26 mouse cellular contexts compared by ENCODE assay signal in the genomic region with DNA sequence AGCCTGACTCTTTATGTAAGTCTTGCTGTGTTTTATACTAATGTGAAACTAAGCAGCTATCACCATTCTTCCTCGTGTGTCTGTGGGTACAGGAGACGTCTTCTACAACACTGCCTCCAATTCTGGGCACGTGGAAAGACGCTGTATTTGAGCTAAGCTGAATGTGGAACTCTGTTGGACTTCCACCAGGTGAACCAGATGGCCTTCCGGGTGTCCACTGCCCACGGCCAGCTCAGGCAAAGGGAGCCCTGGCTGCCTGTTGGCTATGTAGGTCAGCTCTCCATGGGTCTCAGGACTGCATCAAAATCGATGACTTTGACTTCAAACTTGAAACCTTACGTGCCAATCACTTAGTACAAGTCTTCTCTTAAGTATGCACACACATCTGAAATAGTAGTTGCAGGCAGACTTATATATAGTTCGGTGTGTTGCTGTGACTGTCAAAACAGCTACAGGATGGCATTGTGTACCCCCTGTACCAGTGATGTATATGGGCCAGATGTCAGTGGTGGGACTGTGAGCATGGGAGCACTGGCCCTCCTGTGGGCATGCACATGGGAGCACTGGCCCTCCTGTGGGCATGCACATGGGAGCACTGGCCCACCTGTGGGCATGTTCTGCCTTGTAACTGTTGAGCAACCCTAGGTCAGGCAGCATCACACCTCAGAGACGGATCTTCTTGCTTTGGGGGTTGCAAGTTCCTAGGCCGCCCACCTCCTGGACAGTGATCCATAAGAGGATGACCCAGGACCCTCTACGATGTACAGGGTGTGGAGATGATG. TPM values are rescaled to one million over a fixed set of nuclear protein-coding genes. Genes with fewer than 3 reads are reported as not detected.
DNase-seq lines count a peak whose midpoint lies in the region; ATAC-seq and TF ChIP-seq lines count a peak whose summit lies in the region.
"Had no signal": no experiment of that assay in that cellular context is flagged by ENCODE, and none has a peak within 500 bp of the region (broad histone marks: within the 10 kb centered on the region; RNA-seq: fewer than 3 reads in every experiment).

No protein-coding gene starts in this region.

- 83% methylated on average over 12 of the region's 12 CpGs for WGBS in hindbrain, postnatal 0 days

- no peaks in the 10 kb centered on the region for H3K36me3 ChIP-seq in hindbrain, postnatal 0 days (ENCODE audit: insufficient read depth, low read length)
- H3K36me3 ChIP-seq: heart, embryonic 13.5 days; liver, embryonic 12.5 days had no signal

- H3K9ac ChIP-seq in hindbrain, postnatal 0 days (replicated peaks; ENCODE audit: low read length): no peak overlapping the region
- H3K9ac ChIP-seq: heart, embryonic 13.5 days; hindbrain, embryonic 14.5 days; liver, embryonic 12.5 days; liver, postnatal 0 days had no signal

- TF ChIP-seq CTCF in hindbrain, postnatal 0 days (IDR thresholded peaks at IDR 0.05; ENCODE audit: low read depth): no peak

- no peaks in the 10 kb centered on the region for H3K4me1 ChIP-seq in hindbrain, postnatal 0 days (ENCODE audit: insufficient read depth, low read length)

- H3K4me3 ChIP-seq in hindbrain, postnatal 0 days (ENCODE audit: low read length): no peak overlapping the region
- H3K4me3 ChIP-seq: forebrain, embryonic 13.5 days; heart, embryonic 13.5 days; liver, embryonic 12.5 days had no signal

- H3K27ac ChIP-seq in hindbrain, postnatal 0 days: no peak overlapping the region
- H3K27ac ChIP-seq: forebrain, embryonic 13.5 days; heart, embryonic 13.5 days; hindbrain, embryonic 14.5 days; liver, embryonic 12.5 days had no signal

- peak; percentile 75 for ATAC-seq in cerebellum, adult (ENCODE audit: insufficient number of reproducible peaks, low FRiP score, low TSS enrichment)
- ATAC-seq in hindbrain, postnatal 0 days: no peak
- ATAC-seq: forebrain, embryonic 13.5 days; inflammation-experienced regulatory T-cells, adult 6 months; liver, embryonic 12.5 days; liver, postnatal 0 days had no signal

- no peak for DNase-seq in cerebellum, postnatal 4 days (ENCODE audit: low spot score in 2 of 2)
- DNase-seq in cerebellum, adult 11 months: peak; percentile 82
- peak; percentile 92 for DNase-seq in cerebellum, adult 9-10 months
- DNase-seq in cerebellum, postnatal 36 days: peak; percentile 86 to 88
- no peak for DNase-seq in MN1 (ENCODE audit: low spot score)
- no peak for DNase-seq in hindbrain, postnatal 0 days (ENCODE audit: low spot score)
- DNase-seq: adrenal gland, postnatal 25 days; embryo, embryonic 11 days; gastrocnemius, postnatal 10 days; heart, postnatal 10 days; kidney, adult 18-20 months; kidney, postnatal 4 days; left cerebral cortex, postnatal 4 days; liver, postnatal 0 days; lung, postnatal 4 days; midbrain, embryonic 14.5 days; retina, postnatal 1 day; right cerebral cortex, postnatal 14 days; thymus, postnatal 14 days had no signal

- no peak overlapping the region for H3K4me2 ChIP-seq in hindbrain, postnatal 0 days (ENCODE audit: low read depth, low read length)
- H3K4me2 ChIP-seq: forebrain, embryonic 13.5 days; heart, embryonic 13.5 days; hindbrain, embryonic 14.5 days; liver, embryonic 12.5 days had no signal

- H3K27me3 ChIP-seq in hindbrain, postnatal 0 days (ENCODE audit: insufficient read depth, low read length): no peaks in the 10 kb centered on the region
- H3K27me3 ChIP-seq: forebrain, embryonic 13.5 days had no signal

- H3K9me3 ChIP-seq in hindbrain, postnatal 0 days (ENCODE audit: low read length): no peaks in the 10 kb centered on the region
- H3K9me3 ChIP-seq: forebrain, embryonic 13.5 days; heart, embryonic 13.5 days; liver, embryonic 12.5 days had no signal

RNA-seq across cellular contexts. Expression of gene Mcf2l, which starts 20.4 kb away (rescaled TPM):
- 298 and 316 TPM in 2 replicates for total RNA-seq in hindbrain, postnatal 0 days (2014; rRNA removed)
- 94.1 and 94.2 TPM in 2 replicates for polyA plus RNA-seq in hindbrain, postnatal 0 days (2015; fragmentation: Nextera tagmentation; extraction: Ambion mirVana)
- total RNA-seq: CH12.LX had no signal

Comparison
In these comparisons a context has a peak if more than half of its experiments do, and no peak if none do; other contexts are left out.
1. DNase-seq: peak in cerebellum, adult 11 months (single experiment), cerebellum, adult 9-10 months (single experiment) and cerebellum, postnatal 36 days (2 of 2); none in cerebellum, postnatal 4 days (0 of 2), MN1 (single experiment) and hindbrain, postnatal 0 days (single experiment).